Mouse (Mus musculus) brown adipose tissue, adult 24 weeks (tissue): ENCODE data around the gene Elane. TPM values are rescaled to one million over a fixed set of nuclear protein-coding genes. Genes with fewer than 3 reads are reported as not detected.

Experiments
- H3K27ac ChIP-seq: fragments of 200-500 bp; replicated peaks from 2 replicates; pipeline ENCODE4 v1.5.1; 2012; ENCODE audit warnings: low read depth, mild to moderate bottlenecking, low read length
- H3K4me1 ChIP-seq: fragments of 200-500 bp; 2 replicates; pipeline ENCODE4 v1.6.1; 2012; ENCODE audit warnings: low read length, mixed read lengths; ENCODE audit not compliant: control insufficient read depth, insufficient read depth, insufficient read length
- H3K4me3 ChIP-seq: fragments of 200-500 bp; 2 replicates; pipeline ENCODE4 v1.5.1; 2012; ENCODE audit warnings: low read depth, mild to moderate bottlenecking, low read length, moderate library complexity; ENCODE audit not compliant: insufficient read depth
- polyA plus RNA-seq: library from polyadenylated mRNA; stranded (reverse); fragments of >200 nt; gene quantifications from 2 replicates; pipeline ENCODE4 v1.2.4, GENCODE M21; 2012; ENCODE audit not compliant: missing spikeins, insufficient read depth, insufficient read length

The Elane gene
- polyA plus RNA-seq, 1 experiment, result not detected

DNA sequence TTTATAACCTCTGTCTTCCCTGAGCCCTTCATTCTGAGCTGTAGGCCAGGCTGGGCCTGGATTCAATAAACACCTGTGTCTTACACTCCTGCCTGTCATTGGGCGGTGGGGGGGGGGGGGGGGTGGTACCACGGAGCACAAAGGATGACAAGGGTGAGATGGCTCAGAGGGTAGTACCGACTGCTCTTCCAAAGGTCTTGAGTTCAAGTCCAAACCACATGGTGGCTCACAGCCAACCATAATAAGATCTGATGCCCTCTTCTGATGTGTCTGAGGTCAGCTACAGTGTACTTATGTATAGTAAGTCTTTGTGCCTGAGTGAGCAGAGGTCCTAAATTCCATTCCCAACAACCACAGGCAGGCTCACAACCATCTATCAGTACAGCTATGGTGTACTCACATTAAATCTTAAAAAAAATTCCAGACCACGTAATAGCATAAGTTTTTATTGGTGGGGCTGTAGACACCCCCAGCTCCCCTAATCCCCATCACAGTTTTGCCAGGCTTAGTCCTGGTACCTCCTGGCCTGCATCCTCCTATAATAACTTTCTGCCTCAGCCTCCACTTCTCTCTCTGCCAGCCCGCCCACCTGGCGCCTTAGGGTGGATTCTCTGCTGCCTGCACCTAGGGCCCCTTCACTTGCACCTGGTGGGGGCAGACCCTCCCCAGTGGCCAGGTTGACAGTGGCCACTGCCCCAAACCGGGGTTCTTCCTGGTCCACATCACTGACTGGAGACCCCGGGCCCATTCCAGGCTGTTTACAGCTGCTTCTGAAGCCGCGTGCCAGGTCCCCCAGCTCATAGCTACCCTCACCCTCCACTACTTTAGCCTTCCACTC is 21.5 kb upstream of the Elane start:
- no peak overlapping the region for H3K4me3 ChIP-seq
- H3K27ac ChIP-seq, result no peak overlapping the region
- H3K4me1 ChIP-seq, result no peaks in the 10 kb centered on the region

DNA sequence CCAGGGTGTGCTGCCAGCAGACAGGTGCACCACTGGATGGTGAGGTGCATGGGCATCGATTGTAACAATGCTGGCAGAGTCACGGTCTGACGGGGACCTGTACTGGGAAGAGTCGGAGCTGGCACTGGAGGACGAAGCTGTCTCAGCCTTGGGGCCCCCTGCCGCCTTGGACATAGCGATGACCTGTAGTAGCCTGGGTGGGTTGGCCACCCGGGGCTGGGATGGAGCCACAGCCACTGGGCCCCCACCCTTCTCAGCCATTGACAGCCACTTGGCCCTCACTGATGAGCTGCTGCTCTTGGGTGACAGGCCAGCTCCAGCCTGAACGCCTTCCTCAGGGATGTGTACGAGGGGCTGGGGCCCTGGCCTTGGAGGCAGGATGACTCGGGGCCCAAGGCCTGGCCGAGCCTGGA is 20.9 kb upstream of the Elane start:
- Histone ChIP-seq H3K27ac (no peak overlapping the region), H3K4me3 (no peak overlapping the region), H3K4me1 (no peaks in the 10 kb centered on the region)

DNA sequence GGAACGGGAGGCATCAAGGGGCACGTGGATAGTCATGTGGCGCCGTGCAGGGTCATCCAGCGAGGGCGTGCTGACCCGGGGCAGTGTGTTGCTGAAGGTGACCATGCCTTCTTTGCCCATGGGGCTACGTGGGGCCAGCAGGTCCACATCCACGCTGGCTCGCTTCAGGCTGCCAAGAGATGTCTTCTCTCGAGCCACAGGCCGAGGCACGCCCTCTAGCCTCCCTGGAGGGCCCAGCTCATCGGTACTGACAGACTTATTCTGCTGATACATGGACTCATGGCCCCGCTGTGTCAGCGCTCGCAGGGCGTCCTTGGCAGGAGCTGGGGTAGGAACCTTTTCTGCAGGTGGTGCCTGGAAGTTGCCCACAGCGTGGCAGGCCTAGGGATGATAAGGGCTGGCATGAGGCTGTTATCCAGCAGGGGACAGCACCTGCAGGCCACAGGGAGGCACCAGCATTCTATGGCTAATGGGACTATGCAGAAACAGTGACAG is 20.2 kb upstream of the Elane start:
- no peak overlapping the region for H3K4me3 ChIP-seq
- no peak overlapping the region for H3K27ac ChIP-seq
- no peaks in the 10 kb centered on the region for H3K4me1 ChIP-seq

GRCm38 (mm10) chr10:79866601-79867000 is 19.4 kb upstream of the Elane start:
- H3K4me3 ChIP-seq, result no peak overlapping the region
- no peaks in the 10 kb centered on the region for H3K4me1 ChIP-seq

GRCm38 (mm10) chr10:79871845-79872244 is 14.2 kb upstream of the Elane start:
- no peak overlapping the region for H3K4me3 ChIP-seq
- H3K27ac ChIP-seq, result no peak overlapping the region
- H3K4me1 ChIP-seq, result no peaks in the 10 kb centered on the region

More at GRCm38 (mm10) chr10:79866601-79867000, 19.4 kb upstream of the Elane start:
- H3K27ac ChIP-seq, result no peak overlapping the region

DNA sequence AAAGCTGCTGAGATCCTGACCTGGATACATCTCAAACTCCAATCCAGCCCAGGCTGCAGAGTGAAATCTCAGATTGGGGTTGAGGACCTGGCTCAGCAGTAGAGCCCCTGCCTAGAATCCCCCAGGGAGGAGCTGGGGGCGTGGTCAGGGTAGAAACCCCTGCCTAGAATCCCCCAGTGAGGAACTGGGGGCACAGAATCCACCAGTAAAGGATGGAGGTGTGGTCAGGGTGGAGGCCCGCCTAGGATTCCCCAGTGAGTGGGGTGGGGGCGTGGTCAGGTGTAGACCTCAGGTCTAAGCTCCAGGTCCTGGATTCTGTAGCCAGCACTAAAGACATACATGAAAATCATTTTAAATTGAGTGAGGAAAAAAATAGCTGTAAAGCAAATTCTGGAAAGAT is 13.2 kb upstream of the Elane start:
- Histone ChIP-seq H3K27ac (no peak overlapping the region), H3K4me1 (no peaks in the 10 kb centered on the region), H3K4me3 (no peak overlapping the region)

GRCm38 (mm10) chr10:79873313-79873712 is 12.7 kb upstream of the Elane start:
- Histone ChIP-seq H3K4me1 (peaks cover 3% of the 10 kb centered on the region; the same call in 1 of the 2 replicates), H3K27ac (no peak overlapping the region), H3K4me3 (no peak overlapping the region)

DNA sequence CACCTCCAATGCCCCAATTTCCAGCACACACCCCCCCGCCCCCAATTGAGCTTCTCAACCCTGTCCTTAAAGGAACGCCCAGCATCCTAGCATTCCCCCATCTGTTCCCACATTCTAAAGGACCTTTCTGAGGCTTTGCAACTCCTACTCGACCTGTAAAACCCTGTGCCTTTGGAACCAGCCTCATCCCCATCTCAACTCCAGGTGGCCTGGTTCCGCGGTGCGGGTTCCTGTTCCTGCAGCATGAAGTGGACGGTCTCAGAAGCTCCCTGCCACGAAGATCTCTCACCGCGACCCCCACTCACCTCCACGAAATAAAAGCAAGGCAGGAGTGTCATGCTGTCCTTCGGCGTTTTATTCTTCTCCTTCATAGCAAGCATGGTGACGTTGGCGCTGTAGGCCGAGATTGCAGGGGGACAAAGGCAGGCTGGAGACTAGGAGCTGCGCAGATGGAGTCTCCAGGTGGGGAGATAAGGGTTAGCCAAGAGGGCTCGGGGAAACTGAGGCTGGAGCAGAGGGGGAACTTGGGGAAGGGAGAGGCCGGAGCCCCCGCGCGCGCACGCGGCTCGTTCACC is 12.2 kb upstream of the Elane start:
- Histone ChIP-seq H3K27ac (no peak overlapping the region), H3K4me3 (peak overlapping the region; percentile 48), H3K4me1 (peaks cover 3% of the 10 kb centered on the region; the same call in 1 of the 2 replicates)

GRCm38 (mm10) chr10:79874290-79874862 is 11.7 kb upstream of the Elane start, which contains the start of the genes Prtn3 and Plppr3:
Gene Prtn3 (plus strand): TSS chr10:79874476.
Gene Plppr3 (minus strand): TSS chr10:79874634.
- Histone ChIP-seq H3K4me3 (peak within 1 kb of the TSS; percentile 48), H3K27ac (no peak within 1 kb of the TSS), H3K4me1 (peaks cover 3% of the 10 kb centered on the region; the same call in 1 of the 2 replicates)

DNA sequence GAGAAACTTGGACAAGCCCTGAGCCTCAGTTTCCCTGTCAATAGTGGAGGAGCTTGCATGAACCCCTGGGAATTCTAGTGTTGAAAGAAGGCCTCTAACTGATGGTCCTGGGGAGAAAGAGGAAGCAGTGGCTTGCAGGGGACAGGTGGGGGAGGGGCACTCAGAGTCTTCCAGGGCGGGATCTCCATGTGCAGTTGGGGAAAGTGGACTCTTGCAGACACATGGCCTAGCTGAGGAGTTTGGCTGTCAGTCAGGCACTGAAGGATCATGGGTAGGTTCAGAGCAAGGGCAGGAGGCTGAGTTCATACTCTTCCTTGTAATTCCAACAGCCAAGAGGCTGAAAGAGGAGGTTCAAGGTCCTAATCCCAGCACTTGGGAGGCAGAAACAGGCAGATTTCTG is 8.9 kb upstream of the Elane start:
- Histone ChIP-seq H3K4me3 (no peak overlapping the region), H3K27ac (no peak overlapping the region)

GRCm38 (mm10) chr10:79877757-79878156 is 8.3 kb upstream of the Elane start:
- Histone ChIP-seq H3K4me3 (peak overlapping the region; percentile 7; the same call in 1 of the 2 replicates), H3K4me1 (peaks cover 3% of the 10 kb centered on the region), H3K27ac (peak overlapping the region; percentile 17)

More for the DNA sequence above, 8.9 kb upstream of the Elane start:
- peaks cover 3% of the 10 kb centered on the region for H3K4me1 ChIP-seq

- H3K4me3 ChIP-seq, result no peak overlapping the region
- peaks cover 6% of the 10 kb centered on the region for H3K4me1 ChIP-seq
- H3K27ac ChIP-seq, result no peak overlapping the region
Observed at GRCm38 (mm10) chr10:79879527-79879926, 6.5 kb upstream of the Elane start.

- Histone ChIP-seq H3K27ac (no peak overlapping the region), H3K4me3 (no peak overlapping the region), H3K4me1 (peaks cover 6% of the 10 kb centered on the region)
Observed at GRCm38 (mm10) chr10:79880721-79881120, 5.3 kb upstream of the Elane start.

GRCm38 (mm10) chr10:79881981-79882380 is 4.1 kb upstream of the Elane start:
- Histone ChIP-seq H3K27ac (no peak overlapping the region), H3K4me1 (peaks cover 6% of the 10 kb centered on the region), H3K4me3 (no peak overlapping the region)
